Mouse (Mus musculus) heart, embryonic 10.5 days (tissue): ENCODE results near the gene Olfr1390. TPM values are rescaled to one million over a fixed set of nuclear protein-coding genes. Genes with fewer than 3 reads are reported as not detected.

Experiments used
- polyA plus RNA-seq: library from polyadenylated mRNA; unstranded; fragments of >200 nt; fragmentation: Nextera tagmentation; extraction: Ambion mirVana; gene quantifications from 2 replicates; pipeline ENCODE4 v1.2.1, GENCODE M21; 2016

Gene Olfr1390
- polyA plus RNA-seq, 1 experiment from 2014 or later, result not detected

Other genes with a start within 250 kb of the Olfr1390 start
- gene Olfr1396, start 220.3 kb upstream of the Olfr1390 start, polyA plus RNA-seq, result not detected in 2 replicates
- not detected in 2 replicates for gene Olfr1395, start 192.9 kb upstream of the Olfr1390 start, polyA plus RNA-seq
- gene Olfr1394, start 180.8 kb upstream of the Olfr1390 start, polyA plus RNA-seq, result not detected in 2 replicates
- 0.11 and 0.23 TPM in 2 replicates for gene Btnl9, start 148.0 kb upstream of the Olfr1390 start, polyA plus RNA-seq
- gene Zfp62, start 131.9 kb upstream of the Olfr1390 start, polyA plus RNA-seq, result 32.8 and 34.6 TPM in 2 replicates
- gene Mgat1, start 91.0 kb upstream of the Olfr1390 start, polyA plus RNA-seq, result 41.1 and 46.9 TPM in 2 replicates
- gene Olfr1393, start 56.9 kb upstream of the Olfr1390 start, polyA plus RNA-seq, result not detected in 2 replicates
- gene Olfr1392, start 49.9 kb upstream of the Olfr1390 start, polyA plus RNA-seq, result not detected in 2 replicates
- gene Olfr10, start 30.4 kb upstream of the Olfr1390 start, polyA plus RNA-seq, result not detected in 2 replicates
- not detected in 2 replicates for gene Olfr1391, start 12.4 kb upstream of the Olfr1390 start, polyA plus RNA-seq
- not detected in 2 replicates for gene Olfr1389, start 87.9 kb downstream of the Olfr1390 start, polyA plus RNA-seq
- gene Olfr1388, start 101.4 kb downstream of the Olfr1390 start, polyA plus RNA-seq, result 0.16 and 0.18 TPM in 2 replicates
- gene Olfr1387, start 120.2 kb downstream of the Olfr1390 start, polyA plus RNA-seq, result not detected in 2 replicates
- not detected in 2 replicates for gene Olfr1386, start 129.9 kb downstream of the Olfr1390 start, polyA plus RNA-seq
- gene Olfr1385, start 153.9 kb downstream of the Olfr1390 start, polyA plus RNA-seq, result not detected in 2 replicates
- gene Olfr1384, start 171.5 kb downstream of the Olfr1390 start, polyA plus RNA-seq, result not detected in 2 replicates
- not detected in 2 replicates for gene Olfr1383, start 184.5 kb downstream of the Olfr1390 start, polyA plus RNA-seq
- not detected in 2 replicates for gene Olfr1382, start 193.1 kb downstream of the Olfr1390 start, polyA plus RNA-seq
- gene Olfr1381, start 208.3 kb downstream of the Olfr1390 start, polyA plus RNA-seq, result not detected in 2 replicates
- gene Olfr1380, start 221.7 kb downstream of the Olfr1390 start, polyA plus RNA-seq, result not detected in 2 replicates